Mouse (Mus musculus) heart, embryonic 10.5 days (tissue): ENCODE results near the gene Rnf6. TPM values are rescaled to one million over a fixed set of nuclear protein-coding genes. Genes with fewer than 3 reads are reported as not detected.
A peak's percentile ranks its signal among the peaks of the same experiment; 100 is the strongest.
"Not testable (repeated sequence)": the region's sequence is repeated elsewhere in the genome, so short reads cannot be mapped to it uniquely, and the experiment has no call there.

ENCODE experiments used
- DNase-seq: peaks from one replicate; pipeline ENCODE4 v3.0.0-alpha.2; 2017; ENCODE audit warnings: low spot score
- H3K27ac ChIP-seq: fragments of 300-500 bp; sonication (generic); 2 replicates; pipeline ENCODE4 v1.5.1; 2016; ENCODE audit warnings: mild to moderate bottlenecking
- H3K27me3 ChIP-seq: fragments of 300-500 bp; sonication (generic); 2 replicates; pipeline ENCODE4 v1.6.1; 2016; ENCODE audit warnings: mild to moderate bottlenecking; ENCODE audit not compliant: poor library complexity, insufficient read depth, severe bottlenecking
- H3K36me3 ChIP-seq: fragments of 300-500 bp; sonication (generic); 2 replicates; pipeline ENCODE4 v1.6.1; 2016; ENCODE audit warnings: mild to moderate bottlenecking, moderate library complexity
- H3K4me1 ChIP-seq: fragments of 300-500 bp; sonication (generic); 2 replicates; pipeline ENCODE4 v1.6.1; 2016; ENCODE audit warnings: mild to moderate bottlenecking
- H3K4me3 ChIP-seq: fragments of 300-500 bp; sonication (generic); 2 replicates; pipeline ENCODE4 v1.5.1; 2016; ENCODE audit warnings: mild to moderate bottlenecking, moderate library complexity
- H3K9me3 ChIP-seq: fragments of 300-500 bp; sonication (generic); 2 replicates; pipeline ENCODE4 v1.6.1; 2016; ENCODE audit warnings: mild to moderate bottlenecking, moderate library complexity
- WGBS: fragments of 180-500 bp; shearing (Covaris S2); methylation state at CpG from one replicate; pipeline ENCODE4 v1.1.7; 2016; 5-methylcytosine and 5-hydroxymethylcytosine counted together
- polyA plus RNA-seq: library from polyadenylated mRNA; unstranded; fragments of >200 nt; fragmentation: Nextera tagmentation; extraction: Ambion mirVana; gene quantifications from 2 replicates; pipeline ENCODE4 v1.2.1, GENCODE M21; 2016

Rnf6 gene
- polyA plus RNA-seq, 1 experiment from 2014 or later = 41.1 TPM

DNA sequence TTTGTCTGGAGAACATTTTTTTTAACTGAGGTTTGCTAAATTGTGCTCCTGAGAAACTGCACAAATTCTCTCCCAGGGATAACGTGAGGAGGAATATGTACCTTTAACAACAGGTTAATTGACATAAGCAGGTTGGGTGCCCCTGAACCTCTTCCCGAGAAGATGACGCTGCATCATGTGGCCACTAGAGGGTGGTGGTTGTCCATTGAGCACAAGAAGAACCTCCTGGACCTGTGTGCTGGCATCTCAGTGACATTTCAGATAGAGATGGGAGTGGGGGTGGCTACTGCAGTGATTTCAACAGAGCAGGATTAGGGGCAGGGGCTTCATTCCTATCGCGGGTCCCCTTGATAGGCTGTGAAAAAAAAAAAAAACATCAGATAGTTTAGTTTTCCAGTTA, 33.9 kb downstream of the Rnf6 start:
- H3K36me3 ChIP-seq, H3K9me3 ChIP-seq, DNase-seq, H3K4me1 ChIP-seq, H3K27ac ChIP-seq, H3K27me3 ChIP-seq, H3K4me3 ChIP-seq: not testable (repeated sequence)
- WGBS = 20% methylated on average over 5 of the region's 5 CpGs

DNA sequence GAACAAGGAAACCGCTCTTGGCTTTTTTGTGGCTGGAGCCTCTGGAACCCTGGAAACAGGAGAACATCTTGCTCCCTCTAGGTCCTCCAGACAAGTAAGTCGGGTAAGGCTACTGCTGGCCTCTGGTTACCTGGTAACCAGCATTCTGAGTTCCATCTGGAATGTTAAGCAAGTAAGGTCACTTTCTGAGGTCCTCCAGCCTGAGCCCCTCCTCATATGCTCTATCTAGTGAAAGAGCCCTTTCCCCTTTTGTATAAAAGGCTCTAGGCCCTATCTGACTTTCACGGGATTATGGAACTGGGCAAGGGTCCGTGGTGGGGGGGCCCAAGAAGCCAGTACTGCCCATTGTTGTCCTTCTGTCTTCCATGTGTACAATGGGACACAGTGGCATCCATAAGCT, 36.2 kb downstream of the Rnf6 start, which contains the start of gene 1700001J03Rik:
Gene 1700001J03Rik, minus strand, starts transcription at position 101 of the 400 bp plus-strand sequence.
- not testable (repeated sequence) for H3K27me3 ChIP-seq, H3K36me3 ChIP-seq, H3K4me3 ChIP-seq, H3K27ac ChIP-seq, DNase-seq, H3K9me3 ChIP-seq, H3K4me1 ChIP-seq
- 79% methylated on average over 4 of the region's 4 CpGs for WGBS

DNA sequence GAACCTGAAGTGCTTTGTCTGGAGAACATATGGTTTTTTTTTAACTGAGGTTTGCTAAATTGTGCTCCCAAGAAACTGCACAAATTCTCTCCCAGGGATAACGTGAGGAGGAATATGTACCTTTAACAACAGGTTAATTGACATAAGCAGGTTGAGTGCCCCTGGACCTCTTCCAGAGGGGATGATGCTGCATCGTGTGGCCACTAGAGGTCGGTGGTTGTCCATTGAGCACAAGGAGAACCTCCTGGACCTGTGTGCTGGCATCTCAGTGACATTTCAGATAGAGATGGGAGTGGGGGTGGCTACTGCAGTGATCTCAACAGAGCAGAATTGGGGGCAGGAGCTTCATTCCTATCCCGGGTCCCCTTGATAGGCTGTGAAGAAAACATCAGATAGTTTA, 48.6 kb downstream of the Rnf6 start:
- H3K4me3 ChIP-seq, H3K4me1 ChIP-seq, DNase-seq, H3K27ac ChIP-seq, H3K9me3 ChIP-seq, H3K27me3 ChIP-seq, H3K36me3 ChIP-seq: not testable (repeated sequence)
- 51% methylated on average over 4 of the region's 4 CpGs for WGBS

DNA sequence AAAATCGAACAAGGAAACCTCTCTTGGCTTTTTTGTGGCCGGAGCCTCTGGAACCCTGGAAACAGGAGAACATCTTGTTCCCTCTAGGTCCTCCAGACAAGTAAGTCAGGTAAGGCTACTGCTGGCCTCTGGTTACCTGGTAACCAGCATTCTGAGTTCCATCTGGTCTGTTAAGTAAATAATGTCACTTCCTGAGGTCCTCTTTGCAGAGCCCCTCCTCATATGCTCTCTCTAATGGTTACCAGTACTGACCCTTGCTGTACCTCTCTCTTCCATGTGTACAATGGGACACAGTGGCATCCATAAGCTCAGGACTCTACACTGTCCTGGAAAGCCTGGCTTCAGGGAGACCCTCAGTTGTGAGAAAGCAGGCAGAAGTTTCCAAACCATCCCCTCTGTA, 50.7 kb downstream of the Rnf6 start, which contains the start of gene Gm6309:
Gene Gm6309, minus strand, starts transcription at position 101 of the 400 bp plus-strand sequence.
- not testable (repeated sequence) for H3K27ac ChIP-seq, H3K4me3 ChIP-seq, H3K4me1 ChIP-seq, H3K36me3 ChIP-seq, H3K9me3 ChIP-seq, H3K27me3 ChIP-seq
- WGBS = 83% methylated on average over 2 of the region's 2 CpGs
- DNase-seq = peak; percentile 10

DNA sequence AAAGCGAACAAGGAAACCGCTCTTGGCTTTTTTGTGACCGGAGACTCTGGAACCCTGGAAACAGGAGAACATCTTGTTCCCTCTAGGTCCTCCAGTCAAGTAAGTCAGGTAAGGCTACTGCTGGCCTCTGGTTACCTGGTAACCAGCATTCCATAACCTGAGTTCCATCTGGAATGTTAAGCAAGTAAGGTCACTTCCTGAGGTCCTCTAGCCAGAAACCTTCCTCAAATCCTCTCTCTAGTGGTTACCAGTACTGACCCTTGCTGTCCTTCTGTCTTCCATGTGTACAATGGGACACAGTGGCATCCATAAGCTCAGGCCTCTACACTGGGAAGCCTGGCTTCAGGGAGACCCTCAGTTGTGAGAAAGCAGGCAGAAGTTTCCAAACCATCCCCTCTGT, 60.9 kb downstream of the Rnf6 start, which contains the start of gene Gm5565:
Gene Gm5565, minus strand, starts transcription at position 101 of the 400 bp plus-strand sequence.
- H3K36me3 ChIP-seq, DNase-seq, H3K9me3 ChIP-seq, H3K4me1 ChIP-seq, H3K27me3 ChIP-seq, H3K27ac ChIP-seq, H3K4me3 ChIP-seq: not testable (repeated sequence)
- 99% methylated on average over 3 of the region's 3 CpGs for WGBS

Other genes with a start within 250 kb of the Rnf6 start
- not detected in 2 replicates for gene Cyp3a25, start 211.9 kb downstream of the Rnf6 start, polyA plus RNA-seq
- gene Cyp3a59, start 142.3 kb downstream of the Rnf6 start, polyA plus RNA-seq = not detected in 2 replicates
- not detected in 2 replicates for gene Gm5565, start 61.0 kb downstream of the Rnf6 start, polyA plus RNA-seq
- not detected in 2 replicates for gene Gm6309, start 50.8 kb downstream of the Rnf6 start, polyA plus RNA-seq
- not detected in 2 replicates for gene 1700001J03Rik, start 36.3 kb downstream of the Rnf6 start, polyA plus RNA-seq
- gene Cdk8, start 9.7 kb upstream of the Rnf6 start, polyA plus RNA-seq = 14.2 and 19.6 TPM in 2 replicates
- 0.69 and 2.0 TPM in 2 replicates for gene Wasf3, start 163.4 kb upstream of the Rnf6 start, polyA plus RNA-seq